Comparison of ENCODE assay signal across 30 mouse cellular contexts in genomic region chr17:75094591-75094990, GRCm38 (mm10).
DNase-seq lines count a peak whose midpoint lies in the region; ATAC-seq and TF ChIP-seq lines count a peak whose summit lies in the region.
"Had no signal": no experiment of that assay in that cellular context is flagged by ENCODE, and none has a peak within 500 bp of the region (broad histone marks: within the 10 kb centered on the region; RNA-seq: fewer than 3 reads in every experiment).

No protein-coding gene starts in this region.

- no peak overlapping the region for H3K4me2 ChIP-seq in stomach, embryonic 15.5 days
- H3K4me2 ChIP-seq in stomach, postnatal 0 days (replicated peaks; ENCODE audit: low read depth): no peak overlapping the region
- H3K4me2 ChIP-seq: embryonic facial prominence, embryonic 13.5 days; forebrain, embryonic 12.5 days; forebrain, embryonic 15.5 days; heart, embryonic 12.5 days; heart, embryonic 15.5 days; hindbrain, embryonic 14.5 days had no signal

- TF ChIP-seq CTCF in stomach, postnatal 0 days (IDR thresholded peaks at IDR 0.05; ENCODE audit: low read depth): no peak

- H3K9me3 ChIP-seq in stomach, embryonic 15.5 days: no peaks in the 10 kb centered on the region
- H3K9me3 ChIP-seq in stomach, postnatal 0 days (ENCODE audit: control insufficient read depth, low read length): no peaks in the 10 kb centered on the region
- H3K9me3 ChIP-seq: embryonic facial prominence, embryonic 10.5 days; embryonic facial prominence, embryonic 13.5 days; forebrain, embryonic 12.5 days; forebrain, embryonic 15.5 days; heart, embryonic 12.5 days; heart, embryonic 15.5 days had no signal

- H3K27ac ChIP-seq in stomach, embryonic 15.5 days: no peak overlapping the region
- no peak overlapping the region for H3K27ac ChIP-seq in stomach, postnatal 0 days (replicated peaks)
- H3K27ac ChIP-seq: embryonic facial prominence, embryonic 10.5 days; embryonic facial prominence, embryonic 13.5 days; forebrain, embryonic 12.5 days; forebrain, embryonic 15.5 days; heart, adult 2 months; heart, embryonic 15.5 days; hindbrain, embryonic 14.5 days; hindbrain, postnatal 0 days had no signal

- no peak for TF ChIP-seq EP300 in stomach, postnatal 0 days (optimal IDR thresholded peaks at IDR 0.05)

- no peak overlapping the region for H3K9ac ChIP-seq in stomach, embryonic 15.5 days
- no peak overlapping the region for H3K9ac ChIP-seq in stomach, postnatal 0 days (ENCODE audit: low read length)
- H3K9ac ChIP-seq: embryonic facial prominence, embryonic 13.5 days; forebrain, embryonic 12.5 days; forebrain, embryonic 15.5 days; heart, embryonic 12.5 days; heart, embryonic 15.5 days; hindbrain, embryonic 14.5 days had no signal

- H3K36me3 ChIP-seq in stomach, embryonic 15.5 days: no peaks in the 10 kb centered on the region
- no peaks in the 10 kb centered on the region for H3K36me3 ChIP-seq in stomach, postnatal 0 days (ENCODE audit: control insufficient read depth, insufficient read depth, low read length)
- H3K36me3 ChIP-seq: embryonic facial prominence, embryonic 10.5 days; embryonic facial prominence, embryonic 13.5 days; forebrain, embryonic 12.5 days; forebrain, embryonic 15.5 days; heart, embryonic 12.5 days; heart, embryonic 15.5 days had no signal

- intact Hi-C loops in heart, postnatal 25 days (cut with DNase I): no loop called here

- no peaks in the 10 kb centered on the region for H3K27me3 ChIP-seq in stomach, embryonic 15.5 days (replicated peaks)
- no peaks in the 10 kb centered on the region for H3K27me3 ChIP-seq in stomach, postnatal 0 days (ENCODE audit: control insufficient read depth, insufficient read depth, low read length)
- H3K27me3 ChIP-seq: embryonic facial prominence, embryonic 13.5 days; forebrain, embryonic 12.5 days; forebrain, embryonic 15.5 days; heart, embryonic 12.5 days; heart, embryonic 15.5 days had no signal

- DNase-seq in gastrocnemius, adult 18-20 months (ENCODE audit: low spot score): peak; percentile 23
- DNase-seq in gastrocnemius, postnatal 10 days: no peak
- peak; percentile 94 for DNase-seq in heart, adult 11 months
- no peak for DNase-seq in heart, postnatal 25 days (ENCODE audit: low spot score)
- no peak for DNase-seq in stomach, postnatal 0 days (ENCODE audit: low spot score)
- no peak for DNase-seq in urinary bladder, adult 2 months (ENCODE audit: low spot score)
- DNase-seq: adrenal gland, postnatal 14 days; cerebellum, adult 11 months; cerebellum, adult 2 months; cerebellum, adult 9-11 months; cerebellum, postnatal 25 days; embryo, embryonic 11 days; heart, postnatal 10 days; heart, postnatal 4 days; kidney, adult 2 months had no signal

- 84% methylated on average over 9 of the region's 9 CpGs for WGBS in stomach, embryonic 15.5 days
- 71% methylated on average over 9 of the region's 9 CpGs for WGBS in stomach, postnatal 0 days

- 0 out of 2 replicates have a peak, but pooled peaks have one; percentile 35 for ATAC-seq in stomach, embryonic 15.5 days (ENCODE audit: insufficient read depth, low FRiP score, low read depth)
- no peak for ATAC-seq in stomach, postnatal 0 days (ENCODE audit: low FRiP score, low TSS enrichment)
- ATAC-seq: activated CD4-positive, CD25-positive, alpha-beta regulatory T cell, adult 4 months; CD4-positive, CD25-positive, alpha-beta regulatory T cell, adult 4 months; forebrain, embryonic 15.5 days; hindbrain, postnatal 0 days; inflammation-experienced regulatory T-cells, adult 6 months; intestine, embryonic 16.5 days had no signal

- H3K4me1 ChIP-seq in stomach, embryonic 15.5 days: no peaks in the 10 kb centered on the region
- H3K4me1 ChIP-seq in stomach, postnatal 0 days (replicated peaks; ENCODE audit: control insufficient read depth, insufficient read depth): no peaks in the 10 kb centered on the region
- H3K4me1 ChIP-seq: embryonic facial prominence, embryonic 13.5 days; heart, embryonic 15.5 days had no signal

- H3K4me3 ChIP-seq in stomach, embryonic 15.5 days (replicated peaks): no peak overlapping the region
- no peak overlapping the region for H3K4me3 ChIP-seq in stomach, postnatal 0 days (ENCODE audit: low read depth, low read length)
- H3K4me3 ChIP-seq: embryonic facial prominence, embryonic 10.5 days; embryonic facial prominence, embryonic 13.5 days; erythroblast, embryonic 14.5 days; forebrain, embryonic 12.5 days; forebrain, embryonic 15.5 days; heart, adult 2 months; heart, embryonic 12.5 days; heart, embryonic 15.5 days had no signal

Comparison
In these comparisons a context has a peak if more than half of its experiments do, and no peak if none do; other contexts are left out.
1. DNase-seq: peak in gastrocnemius, adult 18-20 months (single experiment) and heart, adult 11 months (single experiment); none in gastrocnemius, postnatal 10 days (single experiment), heart, postnatal 25 days (single experiment), stomach, postnatal 0 days (single experiment) and urinary bladder, adult 2 months (single experiment).